Mouse (Mus musculus) Muller cell, postnatal 12 days (primary cell): ENCODE measurements around the gene Sowahd.
A peak's percentile ranks its signal among the peaks of the same experiment; 100 is the strongest.
"Not testable (repeated sequence)": the region's sequence is repeated elsewhere in the genome, so short reads cannot be mapped to it uniquely, and the experiment has no call there.

Source experiments
- DNase-seq: peaks from one replicate; pipeline ENCODE4 v3.0.0-alpha.2; 2015; ENCODE audit errors: inconsistent ontology term

Gene Sowahd

GRCm38 (mm10) chrX:37048066-37048889 is at the start of gene Sowahd:
TSS of gene Sowahd (plus strand) at chrX:37048845.
- no peak for DNase-seq

DNA sequence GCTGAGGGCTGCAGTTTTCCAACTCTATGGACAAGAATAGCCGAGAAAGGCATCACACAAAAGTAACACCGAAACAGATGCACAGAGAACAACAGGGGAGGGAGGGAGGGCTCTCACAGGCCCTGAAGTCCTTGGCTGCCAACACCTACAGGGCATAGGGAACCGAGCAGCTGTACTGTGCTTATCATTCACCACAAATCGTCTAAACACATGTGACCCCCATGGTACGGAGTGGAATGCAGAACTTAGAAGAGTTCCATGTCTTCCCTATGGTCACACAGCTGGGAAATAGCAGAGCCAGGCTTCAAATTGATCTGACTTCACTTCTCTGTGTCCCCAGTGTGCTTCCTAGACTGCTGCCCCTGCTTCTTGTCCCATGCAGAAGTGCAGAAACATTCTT is 34.8 kb upstream of the Sowahd start:
- DNase-seq: no peak

- no peak for DNase-seq
These were observed 30.4 kb upstream of the Sowahd start for GRCm38 (mm10) chrX:37018150-37018654.

DNA sequence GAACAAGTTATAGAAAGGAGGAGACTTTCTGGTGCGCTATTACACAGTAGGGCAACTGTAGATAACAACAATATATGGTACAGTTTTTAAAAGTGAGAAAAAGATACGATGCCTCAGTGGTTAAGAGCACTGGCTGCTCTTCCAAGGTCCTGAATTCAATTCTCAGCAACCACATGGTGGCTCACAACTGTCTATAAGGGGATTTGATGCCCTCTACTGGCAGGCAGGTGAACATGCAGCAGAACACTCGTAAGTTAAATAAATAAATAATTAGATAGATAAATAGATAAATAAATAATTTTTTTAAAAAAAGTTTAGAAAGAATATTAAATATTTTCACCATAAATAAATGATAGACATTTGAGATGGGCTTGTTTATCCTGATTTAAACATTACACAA is 29.6 kb upstream of the Sowahd start:
- DNase-seq: no peak

GRCm38 (mm10) chrX:37022690-37023089 is 26.0 kb upstream of the Sowahd start:
- peak; percentile 12 for DNase-seq

DNA sequence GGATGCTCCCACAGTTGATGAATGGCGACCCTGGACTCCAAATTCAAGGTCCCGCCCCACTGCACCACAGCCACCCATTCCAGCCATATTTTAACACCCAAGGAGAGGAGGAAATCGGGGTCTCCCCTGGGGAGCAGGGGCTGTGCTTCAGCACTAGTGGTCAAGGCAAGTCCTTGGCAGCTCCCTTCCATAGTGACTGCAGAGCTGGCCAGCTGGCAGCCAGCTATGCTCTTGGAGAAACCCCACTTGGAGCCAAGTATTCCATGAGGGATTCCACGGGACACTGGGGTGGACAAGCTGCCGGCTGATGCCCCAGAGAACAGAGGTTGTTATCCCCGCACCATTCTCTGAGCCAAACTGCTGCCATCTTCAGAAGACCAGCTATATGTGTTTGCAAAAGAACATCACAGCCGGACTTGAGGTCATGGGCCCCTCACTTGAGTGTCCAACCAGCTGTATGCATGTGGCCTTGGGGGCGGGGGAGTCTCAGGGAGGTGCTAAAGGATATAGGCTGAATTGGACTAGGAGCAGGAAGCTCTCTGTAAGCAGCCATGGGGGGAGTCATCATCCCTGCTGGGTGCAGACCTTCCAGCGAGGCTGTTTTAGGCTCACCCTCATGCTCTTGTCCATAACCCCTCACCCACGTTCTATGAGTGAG is 24.9 kb upstream of the Sowahd start:
- DNase-seq: no peak

DNA sequence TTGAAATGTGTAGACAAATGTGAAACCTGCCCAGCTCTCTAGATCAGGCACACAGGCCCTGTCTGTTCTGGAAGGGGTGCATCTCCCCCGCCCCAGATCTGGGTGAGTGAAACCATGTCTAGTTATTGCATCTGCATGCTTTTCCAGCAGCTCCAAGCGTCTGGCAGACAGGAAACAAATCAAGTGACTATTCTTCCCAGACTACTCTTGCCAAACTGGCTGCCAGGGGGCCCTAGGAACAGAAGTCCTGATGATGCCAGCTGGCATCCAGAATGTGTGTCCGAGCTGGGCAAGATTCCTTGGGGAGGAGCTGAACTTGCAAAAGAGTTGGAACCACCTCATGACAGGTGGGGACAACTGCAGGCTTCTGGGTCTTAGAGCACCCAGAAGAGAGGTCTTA is 20.3 kb upstream of the Sowahd start:
- DNase-seq: peak; percentile 62

GRCm38 (mm10) chrX:37042726-37043125 is 5.9 kb upstream of the Sowahd start:
- DNase-seq: no peak

DNA sequence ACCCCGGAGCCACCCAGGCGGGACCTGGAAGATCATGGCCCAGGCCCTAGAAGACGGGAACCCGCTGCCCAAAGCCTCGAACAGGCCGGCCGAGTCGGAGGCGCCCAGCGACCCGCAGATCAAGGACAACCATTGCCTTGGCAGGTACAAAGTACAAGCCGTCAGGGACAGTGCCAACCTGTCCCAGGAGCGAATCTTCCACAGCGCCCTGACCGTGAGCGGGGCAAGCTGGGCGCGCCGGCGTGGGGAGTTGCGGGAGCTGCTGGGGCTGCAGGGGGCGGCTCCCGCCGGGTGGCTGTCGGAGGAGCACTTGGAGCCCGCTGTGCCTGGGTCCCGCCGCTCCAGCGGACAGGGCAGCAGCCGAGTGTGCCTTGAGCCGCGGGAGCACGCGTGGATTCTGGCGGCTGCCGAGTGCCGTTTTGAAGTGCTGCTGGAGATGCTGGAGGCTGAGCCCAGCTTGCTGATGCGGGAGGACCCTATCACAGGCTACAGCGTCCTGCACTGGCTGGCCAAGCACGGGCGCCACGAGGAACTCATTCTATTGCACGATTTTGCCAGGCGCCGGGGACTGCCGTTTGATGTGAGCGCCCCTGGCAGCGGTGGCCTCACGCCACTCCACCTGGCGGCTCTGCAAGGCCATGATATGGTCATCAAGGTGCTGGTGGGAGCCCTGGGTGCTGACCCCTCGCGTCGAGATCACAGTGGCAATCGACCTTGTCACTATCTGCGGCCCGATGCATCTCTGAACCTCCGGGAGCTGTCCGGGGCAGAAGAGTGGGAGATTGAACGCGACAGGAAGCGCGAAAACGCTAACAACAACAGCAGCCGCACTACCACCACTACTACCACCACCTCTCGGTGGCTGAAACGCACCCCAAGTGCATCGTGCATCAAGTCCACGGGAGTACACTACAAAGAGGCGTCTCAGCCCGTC is 512 bp downstream of the Sowahd start:
- DNase-seq: no peak

DNA sequence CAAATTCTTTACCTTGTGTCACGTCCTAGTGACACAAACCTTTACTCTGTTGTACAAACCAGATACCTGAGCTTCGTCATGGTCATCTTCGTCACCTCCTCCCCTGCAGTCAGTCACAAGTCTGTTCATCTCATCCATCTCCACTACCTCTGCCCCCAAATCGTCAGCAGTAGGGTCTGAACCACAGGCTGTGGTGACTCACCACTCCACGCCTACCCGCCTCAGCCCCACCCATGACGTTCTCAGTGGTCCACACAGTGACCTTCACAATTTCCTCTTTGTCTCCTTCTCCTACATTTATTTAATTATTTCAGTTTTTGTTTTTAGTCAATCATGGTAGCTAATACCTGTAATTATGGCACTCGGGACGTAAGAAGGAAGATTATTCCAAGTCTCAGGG is 15.3 kb downstream of the Sowahd start:
- DNase-seq: no peak

DNA sequence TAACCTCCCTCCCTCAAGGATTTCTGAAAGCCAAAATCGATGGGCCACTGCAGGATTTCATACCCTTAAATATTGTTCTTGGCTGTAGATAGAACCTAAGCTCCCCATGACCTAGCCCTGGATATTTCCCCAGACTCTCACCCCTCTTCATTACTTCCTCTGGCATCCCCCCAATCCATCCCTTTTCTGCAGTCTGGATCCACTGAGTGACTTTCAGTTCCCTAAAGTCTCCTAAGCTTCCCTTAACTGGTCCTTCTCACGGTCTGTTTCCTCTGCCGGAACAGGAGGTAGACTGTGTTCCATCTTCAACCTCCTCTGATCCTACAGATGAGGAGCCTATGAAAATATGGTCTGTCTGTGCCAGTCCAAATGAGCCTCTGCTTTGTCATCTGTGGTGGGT is 18.7 kb downstream of the Sowahd start:
- no peak for DNase-seq

GRCm38 (mm10) chrX:37068766-37069165 is 20.1 kb downstream of the Sowahd start:
- DNase-seq: no peak

DNA sequence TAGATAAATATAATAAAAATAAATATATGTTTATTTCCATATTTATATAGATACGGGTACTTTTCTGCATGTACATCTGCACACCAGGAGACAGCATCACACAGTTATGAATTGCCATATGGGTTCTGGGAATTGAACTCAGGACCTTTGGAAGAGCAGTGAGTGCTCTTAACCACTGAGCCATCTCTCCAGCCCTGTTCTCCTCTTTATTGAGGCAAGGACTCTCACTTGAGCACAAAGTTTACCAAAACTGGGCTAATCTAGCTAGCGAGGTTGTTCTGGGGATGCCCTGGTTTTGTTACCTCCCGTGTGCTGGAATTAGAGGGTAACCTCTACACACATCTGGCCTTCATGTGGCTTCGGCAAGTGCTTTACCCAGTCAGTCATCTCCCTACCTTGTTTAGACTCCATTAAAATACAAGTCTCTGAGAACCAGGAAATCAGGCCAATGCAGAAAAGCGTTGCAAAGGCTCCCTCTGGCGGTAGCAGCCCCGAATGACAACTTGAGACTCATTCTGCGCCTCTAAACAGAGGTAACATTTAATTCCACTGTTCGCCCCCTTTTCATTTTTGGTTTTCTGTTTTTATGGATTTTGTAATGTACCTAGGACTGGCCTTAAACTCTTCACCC is 25.7 kb downstream of the Sowahd start:
- peak; percentile 39 for DNase-seq

GRCm38 (mm10) chrX:37076651-37077050 is 28.0 kb downstream of the Sowahd start:
- DNase-seq: no peak

GRCm38 (mm10) chrX:37080345-37080744 is 31.7 kb downstream of the Sowahd start:
- not testable (repeated sequence) for DNase-seq

DNA sequence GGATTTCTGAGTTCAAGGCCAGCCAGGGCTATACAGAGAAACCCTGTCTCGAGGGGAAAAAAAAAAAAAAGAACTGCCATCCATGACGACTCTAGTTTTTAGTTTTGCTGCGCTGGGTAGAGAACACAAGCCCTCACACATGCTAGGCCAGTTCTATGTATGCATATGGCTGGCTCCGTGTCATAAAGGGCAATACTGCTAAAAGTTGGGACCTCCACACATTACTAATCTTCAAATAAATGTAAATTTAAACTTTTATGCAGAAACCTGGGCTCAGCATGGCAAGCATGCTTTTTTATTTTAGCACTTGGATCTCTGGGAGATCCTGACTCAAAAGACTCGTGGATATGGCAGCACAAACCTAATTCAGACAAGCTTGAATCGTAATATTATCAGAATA is 32.5 kb downstream of the Sowahd start:
- DNase-seq: no peak

DNA sequence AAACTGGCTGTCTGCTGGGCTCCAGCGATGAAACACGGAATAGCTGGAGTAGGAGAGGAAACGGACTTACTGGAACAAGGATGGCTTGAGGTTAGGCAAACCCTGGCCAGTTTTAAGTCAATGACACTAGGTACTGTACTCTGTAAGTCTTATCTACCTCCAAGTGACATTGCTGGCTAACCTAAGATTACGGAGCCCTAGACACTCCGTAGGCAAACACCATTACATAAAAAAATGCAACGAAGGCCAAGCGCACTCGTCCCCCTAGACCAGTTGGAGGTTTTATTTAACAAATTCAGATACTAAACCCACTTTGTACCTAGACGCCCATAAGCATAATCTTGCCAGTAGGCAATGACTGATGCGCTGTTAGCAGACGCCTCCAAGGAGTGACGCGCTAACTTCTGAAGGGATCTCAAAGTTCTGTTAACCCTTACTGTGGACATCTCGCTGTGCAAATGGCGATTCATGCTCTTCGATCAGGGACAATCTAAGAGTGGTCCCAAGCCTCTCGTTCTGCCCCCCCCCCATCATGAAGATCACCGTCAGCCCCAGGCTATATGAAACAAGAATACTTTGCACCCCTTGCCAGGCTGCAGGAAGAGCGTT is 35.8 kb downstream of the Sowahd start:
- peak; percentile 6 for DNase-seq

- peak; percentile 95 for DNase-seq
These were observed 36.4 kb downstream of the Sowahd start, which contains the start of gene Rpl39 for GRCm38 (mm10) chrX:37084927-37085660. TSS of gene Rpl39 (minus strand) at chrX:37085402.

- DNase-seq: no peak
These were observed 37.0 kb downstream of the Sowahd start for GRCm38 (mm10) chrX:37085665-37086064.

DNA sequence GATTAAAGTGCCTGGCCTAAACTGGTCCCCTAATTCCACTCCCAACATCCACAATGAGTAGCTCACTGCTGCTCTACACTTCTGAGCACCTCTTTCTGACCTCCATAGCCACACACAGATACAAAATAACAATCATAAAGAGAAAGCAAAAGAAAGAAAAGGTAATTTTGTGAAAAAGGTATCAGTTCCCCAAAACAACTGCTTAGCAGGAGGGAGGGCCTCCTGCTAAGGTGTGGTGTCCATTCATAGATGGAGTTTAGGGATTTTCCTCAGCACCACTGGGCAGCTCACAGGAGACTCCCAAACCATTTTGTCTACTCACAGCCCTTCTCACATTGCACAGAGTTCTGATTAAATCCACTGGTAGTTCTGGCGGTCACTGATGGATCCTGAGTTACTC is 40.1 kb downstream of the Sowahd start:
- no peak for DNase-seq
